Mouse (Mus musculus) thymus, adult 2 months (tissue): ENCODE results near the gene Cntnap2. TPM values are rescaled to one million over a fixed set of nuclear protein-coding genes. Genes with fewer than 3 reads are reported as not detected.

Experiments
- DNase-seq: peaks from one replicate; pipeline ENCODE4 v3.0.0; 2021
- H3K27ac ChIP-seq: fragments of 200-500 bp; 2 replicates; pipeline ENCODE4 v1.5.1; 2012; ENCODE audit warnings: low read length, control low read depth; ENCODE audit not compliant: control insufficient read depth, insufficient read depth
- H3K27me3 ChIP-seq: fragments of 200-500 bp; 2 replicates; pipeline ENCODE4 v1.6.1; 2012; ENCODE audit warnings: mild to moderate bottlenecking, low read length, moderate library complexity, mixed read lengths; ENCODE audit not compliant: control insufficient read depth, insufficient read depth
- H3K36me3 ChIP-seq: fragments of 200-500 bp; 2 replicates; pipeline ENCODE4 v1.6.1; 2012; ENCODE audit warnings: mild to moderate bottlenecking, low read length, moderate library complexity; ENCODE audit not compliant: control insufficient read depth, insufficient read depth
- H3K4me1 ChIP-seq: fragments of 200-500 bp; replicated peaks from 2 replicates; pipeline ENCODE4 v1.6.1; 2012; ENCODE audit warnings: low read length; ENCODE audit not compliant: control insufficient read depth, insufficient read depth
- H3K4me3 ChIP-seq: fragments of 200-500 bp; 2 replicates; pipeline ENCODE4 v1.5.1; 2012; ENCODE audit warnings: mild to moderate bottlenecking, low read length, control low read depth, moderate library complexity; ENCODE audit not compliant: control insufficient read depth, insufficient read depth
- CTCF ChIP-seq: fragments of 200-500 bp; IDR thresholded peaks from 2 replicates; pipeline ENCODE4 v1.5.1; 2012; ENCODE audit warnings: mild to moderate bottlenecking, control low read depth, low read length, moderate library complexity, borderline replicate concordance; ENCODE audit not compliant: control insufficient read depth, poor library complexity, insufficient read depth; ENCODE audit errors: extremely low read depth
- POLR2A ChIP-seq: fragments of 200-500 bp; IDR thresholded peaks from 2 replicates; pipeline ENCODE4 v1.6.1; 2012; ENCODE audit warnings: mild to moderate bottlenecking, low read length, control low read depth, moderate library complexity; ENCODE audit not compliant: control insufficient read depth, poor library complexity, insufficient read depth; ENCODE audit errors: extremely low read depth
- WGBS: fragments of 180-500 bp; shearing (Covaris S2); methylation state at CpG from one replicate; pipeline ENCODE4 v1.1.7; 2018; 5-methylcytosine and 5-hydroxymethylcytosine counted together
- polyA plus RNA-seq: library from polyadenylated mRNA; depleted of rRNA; stranded (reverse); fragments of >200 nt; gene quantifications from 2 replicates; pipeline ENCODE4 v1.2.3, GENCODE M21; 2012

Cntnap2 gene
- polyA plus RNA-seq, 1 experiment: 1.0 TPM

DNA sequence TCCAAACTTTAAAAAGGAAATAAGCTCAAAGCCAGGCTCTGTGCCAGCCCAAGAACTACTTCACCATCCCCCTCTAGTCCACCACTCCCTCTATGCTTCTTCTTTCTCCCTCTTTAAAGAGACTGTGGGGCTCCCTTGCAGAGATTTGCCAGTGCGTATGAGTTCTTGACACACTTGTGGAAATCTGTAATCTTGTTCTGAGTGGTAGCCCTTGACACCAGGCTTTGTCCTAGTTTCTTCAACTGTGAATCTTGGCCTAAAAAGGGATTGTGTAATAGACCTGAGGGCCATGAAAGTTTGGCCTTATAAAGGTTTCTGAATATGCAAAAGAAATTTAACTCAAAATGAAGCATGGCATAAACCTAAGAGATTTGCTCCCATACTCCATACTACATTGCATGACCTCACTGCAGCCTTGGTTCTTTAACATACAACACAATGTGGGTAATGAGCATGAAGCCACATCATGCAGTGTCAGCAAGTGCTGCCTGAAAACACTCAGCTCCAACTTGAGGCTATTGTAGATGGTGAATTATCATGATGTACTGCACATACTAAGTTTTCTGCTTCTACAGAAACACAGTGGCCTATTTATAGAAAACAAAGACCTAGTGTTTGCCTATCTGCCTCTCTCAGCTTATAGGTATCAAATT is 1084.2 kb downstream of the Cntnap2 start:
- no peak for TF ChIP-seq CTCF
- TF ChIP-seq POLR2A: no peak
- H3K27ac ChIP-seq: no peak overlapping the region
- H3K4me1 ChIP-seq: no peaks in the 10 kb centered on the region
- H3K36me3 ChIP-seq: no peaks in the 10 kb centered on the region
- no peak for DNase-seq
- 97% methylated on average over 1 of the region's 1 CpGs for WGBS
- no peaks in the 10 kb centered on the region for H3K27me3 ChIP-seq
- no peak overlapping the region for H3K4me3 ChIP-seq

DNA sequence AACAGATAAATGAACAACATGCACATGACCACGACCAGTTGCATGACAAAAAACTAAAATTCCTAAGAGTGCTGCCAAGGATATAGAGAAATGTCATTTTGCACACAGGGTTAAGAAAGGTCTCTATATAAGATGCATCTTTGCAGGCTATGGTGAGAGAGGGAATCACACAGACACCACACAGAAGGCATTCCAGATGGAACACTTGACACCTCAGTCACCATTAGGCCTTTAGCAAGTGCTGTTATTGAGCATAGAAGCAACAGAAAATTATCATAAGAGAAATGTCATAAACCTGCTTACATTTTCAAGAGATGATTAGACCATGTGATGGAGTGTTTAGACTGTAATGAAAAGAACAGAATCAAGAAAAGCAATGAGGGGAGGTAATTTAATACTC is 1107.7 kb downstream of the Cntnap2 start:
- H3K27ac ChIP-seq: no peak overlapping the region
- no peak overlapping the region for H3K4me3 ChIP-seq
- no peaks in the 10 kb centered on the region for H3K27me3 ChIP-seq
- no peaks in the 10 kb centered on the region for H3K4me1 ChIP-seq
- no peak for DNase-seq
- WGBS: 68% methylated on average over 1 of the region's 1 CpGs
- H3K36me3 ChIP-seq: no peaks in the 10 kb centered on the region
- TF ChIP-seq CTCF (no peak), POLR2A (no peak)

GRCm38 (mm10) chr6:46197298-46197697 is 1138.1 kb downstream of the Cntnap2 start:
- Histone ChIP-seq H3K27ac (no peak overlapping the region), H3K4me3 (no peak overlapping the region), H3K27me3 (no peaks in the 10 kb centered on the region), H3K36me3 (no peaks in the 10 kb centered on the region), H3K4me1 (no peaks in the 10 kb centered on the region)
- no peak for TF ChIP-seq POLR2A
- TF ChIP-seq CTCF: no peak
- no peak for DNase-seq
- 97% methylated on average over 2 of the region's 2 CpGs for WGBS

- Histone ChIP-seq H3K4me3 (no peak overlapping the region), H3K36me3 (no peaks in the 10 kb centered on the region), H3K4me1 (no peaks in the 10 kb centered on the region), H3K27me3 (no peaks in the 10 kb centered on the region), H3K27ac (no peak overlapping the region)
- no peak for DNase-seq
- no peak for TF ChIP-seq CTCF
- no peak for TF ChIP-seq POLR2A
- 95% methylated on average over 4 of the region's 4 CpGs for WGBS
Measured at GRCm38 (mm10) chr6:46201828-46202227, 1142.7 kb downstream of the Cntnap2 start.

DNA sequence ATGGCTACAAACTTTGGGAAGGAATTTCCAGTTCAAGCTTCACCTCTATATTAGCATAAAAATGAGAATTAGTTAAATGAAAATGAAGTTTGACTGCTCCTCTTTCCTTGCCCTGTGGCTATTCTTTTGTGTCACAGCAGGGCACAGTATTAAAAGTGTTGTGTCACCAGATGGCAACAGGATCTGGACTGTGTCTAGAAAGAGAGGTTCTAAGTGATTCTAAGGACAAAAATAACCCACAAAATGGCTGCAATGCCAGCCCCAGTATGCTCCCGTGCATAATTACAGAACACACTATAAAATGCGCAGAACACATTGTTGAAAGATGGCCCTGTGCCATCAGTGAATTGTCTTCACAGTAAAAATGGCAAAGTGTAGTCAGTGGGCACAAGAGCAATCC is 1146.4 kb downstream of the Cntnap2 start:
- no peaks in the 10 kb centered on the region for H3K36me3 ChIP-seq

GRCm38 (mm10) chr6:46232889-46233288 is 1173.7 kb downstream of the Cntnap2 start:
- 100% methylated on average over 1 of the region's 1 CpGs for WGBS
- DNase-seq: no peak
- Histone ChIP-seq H3K4me3 (no peak overlapping the region), H3K4me1 (no peaks in the 10 kb centered on the region), H3K27me3 (no peaks in the 10 kb centered on the region), H3K27ac (no peak overlapping the region), H3K36me3 (no peaks in the 10 kb centered on the region)
- no peak for TF ChIP-seq POLR2A
- no peak for TF ChIP-seq CTCF

More for the DNA sequence above, 1146.4 kb downstream of the Cntnap2 start:
- no peaks in the 10 kb centered on the region for H3K27me3 ChIP-seq
- 91% methylated on average over 2 of the region's 2 CpGs for WGBS
- H3K27ac ChIP-seq: no peak overlapping the region
- DNase-seq: no peak
- no peak overlapping the region for H3K4me3 ChIP-seq
- no peaks in the 10 kb centered on the region for H3K4me1 ChIP-seq
- TF ChIP-seq CTCF (no peak), POLR2A (no peak)

DNA sequence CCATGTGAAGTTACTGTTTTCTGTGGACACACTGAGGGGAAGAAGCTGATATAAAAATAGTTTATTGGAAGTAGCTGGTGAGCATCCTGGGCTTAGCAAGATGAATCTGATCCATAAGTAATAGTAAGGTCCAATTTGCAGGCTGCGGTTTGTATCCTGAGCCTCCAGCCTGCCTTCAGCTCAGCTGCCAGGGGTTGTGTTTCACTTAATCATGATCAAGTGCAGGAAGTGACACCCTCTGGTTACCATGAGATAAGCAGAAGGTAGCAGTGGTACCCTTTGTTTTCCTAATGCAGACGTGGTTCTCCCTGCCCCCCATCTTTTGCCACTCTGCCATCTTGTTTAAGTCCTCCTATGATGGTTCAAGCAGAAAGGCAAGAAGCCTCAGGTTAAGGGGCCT is 1181.2 kb downstream of the Cntnap2 start:
- no peaks in the 10 kb centered on the region for H3K36me3 ChIP-seq
- H3K27me3 ChIP-seq: no peaks in the 10 kb centered on the region
- 27% methylated on average over 2 of the region's 2 CpGs for WGBS
- no peak overlapping the region for H3K4me3 ChIP-seq
- H3K4me1 ChIP-seq: no peaks in the 10 kb centered on the region
- no peak for DNase-seq
- no peak overlapping the region for H3K27ac ChIP-seq
- TF ChIP-seq POLR2A (no peak), CTCF (no peak)
